Mouse (Mus musculus) stomach, postnatal 0 days (tissue): ENCODE measurements at regions not wholly inside any gene's neighbourhood (a gene's known extent, or its start where the extent isn't known, plus 50 kb on each side); places are given as distances from the start of the nearest gene placed in this dataset.

Experiments used
- ATAC-seq: fragments of 200-750 bp; cut with Nextera tagmentation; 2 replicates; pipeline ENCODE4 v1.8.0; 2017; ENCODE audit not compliant: low FRiP score, low TSS enrichment
- DNase-seq: peaks from one replicate; pipeline ENCODE4 v3.0.0-alpha.2; 2016; ENCODE audit warnings: low spot score
- H3K27ac ChIP-seq: fragments of 300-500 bp; sonication (generic); replicated peaks from 2 replicates; pipeline ENCODE4 v1.5.1; 2014; ENCODE audit warnings: mild to moderate bottlenecking, control low read depth
- H3K27me3 ChIP-seq: fragments of 300-500 bp; sonication (generic); 2 replicates; pipeline ENCODE4 v1.6.1; 2014; ENCODE audit warnings: low read length; ENCODE audit not compliant: control insufficient read depth, insufficient read depth
- H3K36me3 ChIP-seq: fragments of 300-500 bp; sonication (generic); 2 replicates; pipeline ENCODE4 v1.6.1; 2014; ENCODE audit warnings: low read length, mixed read lengths; ENCODE audit not compliant: control insufficient read depth, insufficient read depth
- H3K4me1 ChIP-seq: fragments of 300-500 bp; sonication (generic); replicated peaks from 2 replicates; pipeline ENCODE4 v1.6.1; 2014; ENCODE audit warnings: antibody characterized with exemption; ENCODE audit not compliant: control insufficient read depth, insufficient read depth
- H3K4me2 ChIP-seq: fragments of 300-500 bp; sonication (generic); replicated peaks from 2 replicates; pipeline ENCODE4 v1.6.1; 2014; ENCODE audit warnings: low read depth, mild to moderate bottlenecking, control low read depth, moderate library complexity
- H3K4me3 ChIP-seq: fragments of 300-500 bp; sonication (generic); 2 replicates; pipeline ENCODE4 v1.5.1; 2014; ENCODE audit warnings: low read depth, low read length, control low read depth
- H3K9ac ChIP-seq: fragments of 300-500 bp; sonication (generic); 2 replicates; pipeline ENCODE4 v1.6.1; 2014; ENCODE audit warnings: mild to moderate bottlenecking, low read length, control low read depth, mixed read lengths
- H3K9me3 ChIP-seq: fragments of 300-500 bp; sonication (generic); 2 replicates; pipeline ENCODE4 v1.6.1; 2016; ENCODE audit warnings: low read length; ENCODE audit not compliant: control insufficient read depth
- CTCF ChIP-seq: IDR thresholded peaks from 2 replicates; pipeline ENCODE4 v1.5.1; 2016; ENCODE audit warnings: antibody characterized with exemption, low read depth, mild to moderate bottlenecking, moderate library complexity
- EP300 ChIP-seq: optimal IDR thresholded peaks from 2 replicates; pipeline ENCODE3; 2016; ENCODE audit warnings: antibody characterized with exemption
- WGBS: fragments of 180-500 bp; shearing (Covaris S2); extraction: QIAGEN DNeasy Blood & Tissue Kit; methylation state at CpG from one replicate; pipeline ENCODE4 v1.1.7; 2014; 5-methylcytosine and 5-hydroxymethylcytosine counted together

DNA sequence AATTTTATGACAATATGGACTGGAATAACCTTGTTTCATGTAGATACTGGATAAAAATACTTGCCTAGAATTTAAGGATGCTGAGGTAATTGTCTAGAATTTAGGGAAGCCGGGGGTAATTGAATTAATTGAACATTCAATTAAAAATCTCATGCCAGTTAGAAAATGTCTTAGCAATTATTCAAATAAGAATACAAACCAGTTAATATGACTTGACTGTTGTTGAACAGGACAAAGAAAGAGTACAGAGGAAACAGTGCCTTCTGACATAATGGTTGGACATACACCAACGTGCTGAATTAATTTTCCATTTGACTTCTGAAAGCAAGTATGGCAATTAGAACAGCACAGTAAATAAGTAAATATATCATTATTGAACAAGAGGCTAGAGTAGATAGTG lies 377.4 kb upstream of the Vrk2 start:
- no peaks in the 10 kb centered on the region for H3K9me3 ChIP-seq
- WGBS, result 87% methylated on average over 2 of the region's 2 CpGs
- no peaks in the 10 kb centered on the region for H3K27me3 ChIP-seq
- H3K4me2 ChIP-seq, result no peak overlapping the region
- no peaks in the 10 kb centered on the region for H3K36me3 ChIP-seq
- ATAC-seq (no peak), DNase-seq (no peak)
- no peaks in the 10 kb centered on the region for H3K4me1 ChIP-seq
- H3K9ac ChIP-seq, result no peak overlapping the region
- H3K27ac ChIP-seq, result no peak overlapping the region
- no peak for TF ChIP-seq CTCF
- TF ChIP-seq EP300, result no peak
- H3K4me3 ChIP-seq, result no peak overlapping the region

DNA sequence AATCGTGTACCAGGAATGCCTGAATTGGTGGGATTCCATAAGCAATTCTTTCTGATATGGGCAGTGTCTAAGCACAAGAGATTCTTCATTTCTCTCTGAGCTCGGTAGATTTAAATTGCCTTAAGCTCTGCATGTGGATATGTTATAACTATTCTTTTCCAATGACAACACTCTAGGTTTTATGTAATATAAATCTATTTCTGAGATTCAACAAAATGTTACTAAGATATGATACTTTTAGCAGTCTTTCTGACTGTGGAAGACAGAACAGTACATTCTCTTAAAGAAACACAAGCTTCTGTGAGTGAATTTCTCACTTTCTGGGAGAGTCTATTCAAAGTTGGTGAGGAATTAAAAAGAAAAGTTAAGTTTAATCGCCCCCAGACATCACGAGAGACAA lies 373.6 kb upstream of the Vrk2 start:
- H3K9ac ChIP-seq, result no peak overlapping the region
- WGBS, result 79% methylated on average over 4 of the region's 4 CpGs
- no peaks in the 10 kb centered on the region for H3K9me3 ChIP-seq
- no peak overlapping the region for H3K4me2 ChIP-seq
- no peak overlapping the region for H3K4me3 ChIP-seq
- no peaks in the 10 kb centered on the region for H3K4me1 ChIP-seq
- ATAC-seq, result no peak
- H3K36me3 ChIP-seq, result no peaks in the 10 kb centered on the region
- H3K27ac ChIP-seq, result no peak overlapping the region
- H3K27me3 ChIP-seq, result no peaks in the 10 kb centered on the region
- TF ChIP-seq CTCF, result no peak
- TF ChIP-seq EP300, result no peak
- DNase-seq, result no peak

GRCm38 (mm10) chr11:26962928-26963667 lies 369.3 kb upstream of the Vrk2 start:
- no peaks in the 10 kb centered on the region for H3K36me3 ChIP-seq
- H3K4me1 ChIP-seq, result no peaks in the 10 kb centered on the region
- no peak overlapping the region for H3K9ac ChIP-seq
- no peak for TF ChIP-seq CTCF
- no peak for TF ChIP-seq EP300
- peak; percentile 86 for ATAC-seq
- H3K4me3 ChIP-seq, result no peak overlapping the region
- no peaks in the 10 kb centered on the region for H3K9me3 ChIP-seq
- no peak overlapping the region for H3K27ac ChIP-seq
- no peaks in the 10 kb centered on the region for H3K27me3 ChIP-seq
- peak; percentile 38 for DNase-seq
- 41% methylated on average over 8 of the region's 8 CpGs for WGBS
- H3K4me2 ChIP-seq, result no peak overlapping the region

DNA sequence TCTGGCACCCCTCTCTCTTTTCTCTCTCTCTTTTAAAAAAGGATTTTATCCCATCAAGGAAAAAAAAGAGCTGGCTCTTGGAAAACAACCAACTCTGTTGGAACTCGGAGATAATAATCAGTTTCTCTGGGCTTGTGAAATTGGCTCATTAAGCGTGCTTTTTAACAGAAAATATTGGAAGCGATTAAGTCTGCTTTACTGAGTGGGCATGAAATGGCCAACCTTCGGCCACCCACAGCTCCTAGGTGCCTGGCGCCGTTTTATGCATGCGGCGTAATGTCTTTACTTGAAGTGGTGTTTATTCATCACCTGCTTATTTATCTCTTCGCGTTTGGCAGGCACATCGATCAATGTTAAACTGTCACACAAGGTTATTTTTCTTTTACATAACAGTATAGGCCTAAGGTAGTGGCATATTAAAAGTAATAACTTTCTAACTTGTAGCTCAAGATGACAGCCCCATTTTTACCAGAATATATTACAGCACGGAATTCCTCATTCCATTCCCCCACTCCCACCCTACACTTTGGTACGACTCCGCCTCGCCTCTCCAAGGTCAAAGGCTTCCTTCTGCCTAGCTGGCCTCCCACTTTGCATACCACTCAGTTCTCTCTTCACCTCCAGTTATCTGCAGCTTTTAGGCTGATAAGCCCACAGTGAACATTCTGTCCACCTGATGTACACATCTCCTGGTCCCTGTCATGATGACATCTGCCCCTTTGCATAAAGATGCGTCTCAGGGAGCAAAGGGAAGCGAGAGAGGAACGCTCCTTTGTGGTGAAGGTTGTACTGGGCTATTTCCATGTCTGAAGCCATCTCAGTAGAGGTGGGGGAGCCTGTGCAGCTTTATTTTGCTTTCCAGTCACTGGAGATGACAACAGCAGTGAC lies 368.5 kb upstream of the Vrk2 start:
- WGBS, result 45% methylated on average over 18 of the region's 18 CpGs
- no peaks in the 10 kb centered on the region for H3K27me3 ChIP-seq
- no peak overlapping the region for H3K27ac ChIP-seq
- H3K4me1 ChIP-seq, result no peaks in the 10 kb centered on the region
- H3K9ac ChIP-seq, result no peak overlapping the region
- H3K4me3 ChIP-seq, result no peak overlapping the region
- no peaks in the 10 kb centered on the region for H3K36me3 ChIP-seq
- TF ChIP-seq EP300, result no peak
- TF ChIP-seq CTCF, result no peak
- ATAC-seq (no peak), DNase-seq (no peak)
- no peak overlapping the region for H3K4me2 ChIP-seq
- H3K9me3 ChIP-seq, result no peaks in the 10 kb centered on the region

GRCm38 (mm10) chr11:26961336-26961980 lies 367.7 kb upstream of the Vrk2 start:
- TF ChIP-seq EP300, result no peak
- peak; percentile 86 for TF ChIP-seq CTCF
- Histone ChIP-seq H3K36me3 (no peaks in the 10 kb centered on the region), H3K27me3 (no peaks in the 10 kb centered on the region), H3K4me1 (no peaks in the 10 kb centered on the region), H3K27ac (no peak overlapping the region), H3K9me3 (no peaks in the 10 kb centered on the region), H3K4me3 (no peak overlapping the region), H3K4me2 (no peak overlapping the region; the same call in 1 of the 2 replicates), H3K9ac (no peak overlapping the region)
- DNase-seq (peak; percentile 89), ATAC-seq (peak; percentile 94)
- 9% methylated on average over 5 of the region's 5 CpGs for WGBS
